Mouse (Mus musculus) splenic B cell, adult 2 months (primary cell): ENCODE results near the gene Syf2.

Experiments
- DNase-seq: peaks from one replicate; pipeline ENCODE4 v3.0.0-alpha.2; 2011; ENCODE audit warnings: low read depth, low spot score
- H3K27me3 ChIP-seq: 2 replicates; pipeline ENCODE4 v1.6.1; 2012; ENCODE audit warnings: mild to moderate bottlenecking, low read length, moderate library complexity, mixed read lengths; ENCODE audit not compliant: control insufficient read depth, poor library complexity, insufficient read depth, severe bottlenecking
- H3K36me3 ChIP-seq: 2 replicates; pipeline ENCODE4 v1.6.1; 2012; ENCODE audit warnings: mild to moderate bottlenecking, low read length, moderate library complexity, mixed read lengths; ENCODE audit not compliant: control insufficient read depth, poor library complexity, insufficient read depth, severe bottlenecking

The Syf2 gene

DNA sequence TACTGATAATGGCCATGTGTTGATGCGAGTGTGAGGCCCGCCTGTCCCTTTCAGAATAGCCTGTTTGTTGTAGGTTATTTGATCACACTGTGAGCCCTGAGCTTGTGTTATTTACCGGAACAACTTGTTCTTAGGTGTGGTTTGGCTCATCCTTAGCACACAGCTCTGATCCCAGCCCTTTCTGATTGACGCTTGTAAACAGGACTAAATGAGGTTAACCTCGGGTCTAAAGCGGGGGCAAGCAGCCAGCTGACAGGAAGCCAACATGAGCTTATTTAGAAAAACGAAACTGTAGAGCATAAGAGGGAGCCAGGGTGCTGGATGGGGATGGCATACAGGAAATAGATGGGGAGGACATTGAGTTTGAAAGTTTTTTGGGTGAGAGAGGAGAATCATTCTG lies 12.3 kb upstream of the Syf2 start:
- H3K27me3 ChIP-seq: no peaks in the 10 kb centered on the region
- DNase-seq: peak; percentile 48
- no peaks in the 10 kb centered on the region for H3K36me3 ChIP-seq

DNA sequence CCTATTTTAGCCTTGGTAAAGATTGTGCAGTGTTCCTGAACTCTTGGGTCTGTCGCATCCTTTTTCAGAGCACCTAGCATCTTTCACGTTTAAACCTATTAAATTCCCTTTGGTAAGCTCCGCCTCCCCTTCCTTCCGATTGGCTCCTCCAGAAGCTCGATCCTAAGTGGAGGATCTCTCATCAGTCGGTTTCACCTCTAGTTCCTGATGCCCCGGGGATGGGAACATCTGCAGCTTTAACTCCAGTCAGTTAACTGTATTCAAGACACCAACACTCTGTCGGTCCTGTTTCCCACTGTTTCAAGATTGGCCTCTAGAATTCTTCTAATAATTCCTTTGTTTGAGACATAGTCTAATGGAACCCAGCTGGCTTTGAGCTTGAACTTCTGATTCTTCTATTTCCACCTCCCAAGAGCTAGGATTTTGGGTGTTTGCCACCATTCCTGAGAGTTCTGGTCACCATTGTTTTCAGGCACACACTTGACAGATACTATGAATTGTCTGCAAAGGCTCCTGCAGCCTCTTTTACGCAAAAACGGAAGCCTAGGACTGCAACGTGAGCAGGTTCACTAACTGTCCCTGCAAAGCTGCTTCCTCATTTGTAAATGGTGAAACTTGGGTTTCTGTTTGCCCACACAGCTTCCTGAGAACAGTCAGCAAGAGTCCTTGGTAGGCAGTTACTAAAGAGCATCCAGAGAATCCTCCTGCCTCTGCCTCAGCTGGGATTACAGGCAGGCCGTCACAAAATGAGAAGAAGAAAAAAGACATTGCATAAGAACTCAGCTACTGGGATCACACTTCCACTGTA lies 10.8 kb upstream of the Syf2 start:
- no peaks in the 10 kb centered on the region for H3K27me3 ChIP-seq
- peak; percentile 81 for DNase-seq
- peaks cover 6% of the 10 kb centered on the region; the same call in 1 of the 2 replicates for H3K36me3 ChIP-seq

DNA sequence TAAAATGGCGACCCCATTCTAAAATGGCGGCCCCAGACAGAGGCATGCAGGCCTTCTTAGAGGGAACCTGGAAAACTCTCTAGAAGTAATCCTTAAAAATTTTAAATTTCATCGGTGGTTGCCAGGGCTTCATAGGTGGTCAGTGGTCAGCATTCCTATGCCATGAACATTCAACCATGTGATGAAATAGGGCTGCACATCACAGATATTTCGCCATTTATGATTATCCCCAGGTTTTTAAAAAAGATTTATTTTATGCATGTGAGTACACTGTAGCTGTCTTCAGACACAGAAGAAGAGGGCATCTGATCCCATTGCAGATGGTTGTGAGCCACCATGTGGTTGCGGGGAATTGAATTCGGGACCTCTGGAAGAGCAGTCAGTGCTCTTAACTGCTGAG lies 10.1 kb upstream of the Syf2 start:
- no peak for DNase-seq
- Histone ChIP-seq H3K36me3 (peaks cover 11% of the 10 kb centered on the region; the same call in 1 of the 2 replicates), H3K27me3 (no peaks in the 10 kb centered on the region)

DNA sequence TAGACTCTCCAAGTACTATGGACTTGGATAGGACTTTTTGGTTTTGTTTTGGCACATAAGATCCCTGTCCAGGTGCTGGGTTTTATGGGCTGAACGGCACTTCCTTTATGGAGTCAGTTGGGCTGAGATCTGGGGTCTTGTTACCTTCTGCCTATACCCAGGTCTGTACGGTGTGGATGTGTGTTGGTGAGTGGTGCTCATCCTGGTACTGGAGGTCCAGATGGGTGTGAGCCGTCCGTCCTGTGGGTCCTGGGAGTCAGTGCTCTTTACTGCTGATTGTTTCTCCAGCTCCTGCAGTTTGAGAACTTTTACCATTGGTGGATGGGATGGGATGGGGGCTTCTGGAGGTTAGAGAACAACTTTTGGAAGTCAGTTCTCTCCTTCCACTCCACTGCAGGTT lies 9.0 kb upstream of the Syf2 start:
- DNase-seq: no peak
- no peaks in the 10 kb centered on the region for H3K27me3 ChIP-seq
- peaks cover 17% of the 10 kb centered on the region for H3K36me3 ChIP-seq

DNA sequence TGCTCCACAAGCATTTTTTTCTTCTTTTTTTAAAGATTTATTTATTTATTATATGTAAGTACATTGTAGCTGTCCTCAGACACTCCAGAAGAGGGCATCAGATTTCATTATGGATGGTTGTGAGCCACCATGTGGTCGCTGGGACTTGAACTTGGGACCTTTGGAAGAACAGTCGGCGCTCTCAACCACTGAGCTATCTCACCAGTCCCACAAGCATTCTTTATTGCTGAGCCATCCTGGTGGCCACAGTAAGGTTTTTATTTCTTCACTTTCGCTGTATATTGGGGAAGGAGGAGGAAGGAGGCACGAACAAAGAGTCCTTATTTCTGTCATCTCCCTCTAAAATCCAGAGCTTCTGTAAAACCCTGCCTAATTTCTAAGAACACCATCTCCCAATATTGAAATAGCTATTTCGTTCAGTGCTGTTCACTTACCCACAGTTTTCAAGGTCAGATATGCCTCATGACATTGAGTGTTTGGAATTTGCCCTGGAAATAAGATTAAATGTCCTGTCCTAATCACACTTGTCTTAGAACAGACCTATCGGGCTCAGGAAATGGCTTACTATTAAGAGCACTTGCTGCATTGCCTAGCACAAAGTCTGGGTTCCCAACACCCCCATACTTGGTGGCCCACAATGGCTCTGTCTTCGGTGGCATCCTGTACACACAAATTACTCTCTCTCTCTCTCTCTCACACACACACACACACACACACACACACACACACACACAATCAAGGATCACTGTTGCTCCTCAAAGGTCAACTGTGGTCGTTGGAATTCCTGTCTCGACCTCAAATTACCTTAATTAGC lies 8.4 kb upstream of the Syf2 start:
- no peaks in the 10 kb centered on the region for H3K27me3 ChIP-seq
- no peak for DNase-seq
- H3K36me3 ChIP-seq: peaks cover 18% of the 10 kb centered on the region

DNA sequence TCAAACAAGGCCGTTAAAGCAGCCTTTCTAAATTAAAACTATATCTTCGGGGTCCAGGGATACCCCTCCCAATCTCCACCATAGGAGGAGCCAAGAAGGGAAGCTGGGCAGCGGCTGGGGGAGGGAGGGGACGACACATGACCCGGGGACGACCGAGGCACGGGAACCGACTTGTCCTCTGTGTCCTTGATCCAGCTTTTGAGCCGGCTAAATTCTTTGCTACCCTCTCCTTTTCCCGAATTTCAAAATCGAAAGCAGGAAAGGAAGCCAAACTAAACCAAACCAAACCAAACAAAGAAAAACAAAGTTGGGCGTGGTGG lies 7.8 kb upstream of the Syf2 start:
- no peaks in the 10 kb centered on the region for H3K27me3 ChIP-seq
- H3K36me3 ChIP-seq: peaks cover 19% of the 10 kb centered on the region
- no peak for DNase-seq

DNA sequence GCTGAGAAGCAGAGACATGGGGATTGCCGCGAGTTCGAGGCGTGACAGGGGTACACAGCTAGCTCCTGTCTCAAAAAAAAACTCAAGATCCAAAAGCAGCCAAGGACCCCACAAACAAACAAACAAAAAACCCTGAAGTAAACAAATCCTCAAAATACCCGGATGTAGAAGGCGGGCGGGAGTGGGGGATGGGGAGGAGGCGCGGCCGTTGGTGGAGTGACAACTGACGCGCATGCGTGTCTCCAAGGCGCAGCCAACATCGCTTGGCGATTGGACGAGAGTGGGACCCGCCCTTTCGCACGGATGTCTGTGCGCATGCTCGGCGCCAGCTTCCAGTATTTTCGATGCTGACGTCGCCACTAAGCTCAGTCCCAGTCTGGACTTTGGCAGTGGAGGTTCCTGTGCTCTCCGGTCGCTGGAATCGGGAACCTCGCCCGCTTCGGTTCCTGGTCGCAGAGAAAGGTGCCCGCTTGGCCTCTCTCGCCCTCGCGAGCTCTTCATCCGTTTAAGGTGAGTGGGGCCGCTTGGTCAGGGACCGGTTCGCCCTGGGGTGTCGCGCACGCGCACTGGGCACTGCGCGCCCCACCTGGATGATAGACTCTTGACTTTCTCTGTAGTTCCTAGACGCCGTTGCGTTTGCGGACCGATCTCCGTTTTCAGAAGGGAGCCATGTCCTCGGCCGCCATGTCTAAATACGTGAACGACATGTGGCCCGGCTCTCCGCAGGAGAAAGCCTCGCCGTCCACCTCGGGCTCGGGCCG lies 7.3 kb upstream of the Syf2 start, which contains the start of gene Rsrp1:
TSS of gene Rsrp1 (plus strand) at position 335 of the 761 bp plus-strand sequence.
- Histone ChIP-seq H3K27me3 (no peaks in the 10 kb centered on the region), H3K36me3 (peaks cover 19% of the 10 kb centered on the region)
- peak; percentile 100 for DNase-seq

DNA sequence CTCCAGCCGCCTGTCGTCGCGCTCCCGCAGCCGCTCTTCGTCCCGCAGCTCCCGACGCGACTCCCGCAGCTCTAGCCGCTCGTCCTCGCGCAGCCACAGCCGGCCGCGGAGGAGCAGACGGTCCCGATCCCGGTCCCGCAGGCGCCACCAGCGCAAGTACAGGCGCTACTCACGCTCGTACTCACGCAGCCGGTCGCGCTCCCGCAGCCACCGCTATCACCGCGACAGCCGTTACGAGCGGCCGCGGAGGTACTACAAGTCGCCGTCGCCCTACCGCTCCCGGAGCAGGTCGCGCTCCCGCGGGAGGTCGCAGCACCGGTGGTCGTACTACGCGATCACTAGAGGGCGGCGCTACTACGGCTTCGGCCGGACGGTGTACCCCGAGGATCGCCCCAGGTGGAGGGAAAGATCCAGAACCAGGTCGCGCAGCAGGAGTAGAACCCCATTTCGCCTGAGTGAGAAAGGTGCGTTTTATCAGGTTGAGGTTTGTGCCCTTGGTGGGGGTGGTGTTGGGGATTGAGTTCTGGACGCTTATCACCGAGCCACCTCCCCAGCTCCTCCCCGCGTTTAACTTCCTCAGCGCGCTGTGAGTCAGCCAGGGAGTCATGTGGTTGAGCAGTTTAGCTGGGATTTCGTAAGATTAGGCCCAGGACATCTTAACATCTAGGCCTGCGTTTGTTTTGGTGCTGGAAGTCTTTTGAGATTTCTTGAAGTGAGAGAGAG lies 6.5 kb upstream of the Syf2 start:
- H3K36me3 ChIP-seq: peaks cover 19% of the 10 kb centered on the region
- DNase-seq: peak; percentile 79

DNA sequence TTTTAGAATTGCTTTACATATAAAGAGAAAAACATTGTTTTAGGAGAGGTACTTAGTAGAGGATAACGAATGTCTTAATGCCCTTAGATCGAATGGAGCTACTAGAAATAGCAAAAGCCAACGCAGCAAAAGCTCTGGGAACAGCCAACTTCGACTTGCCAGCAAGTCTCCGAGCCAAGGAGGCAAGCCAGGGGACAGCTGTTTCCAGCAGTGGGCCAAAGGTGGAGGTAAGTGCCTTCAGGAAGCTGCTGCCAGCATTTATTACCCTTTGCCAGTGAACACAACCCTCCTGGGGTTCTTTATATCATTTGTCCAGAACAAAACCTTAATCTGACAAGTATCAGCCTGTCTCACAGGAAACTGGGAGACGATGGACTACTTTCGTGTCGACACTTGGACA lies 5.5 kb upstream of the Syf2 start:
- Histone ChIP-seq H3K27me3 (no peaks in the 10 kb centered on the region), H3K36me3 (peaks cover 19% of the 10 kb centered on the region)
- DNase-seq: no peak

More for the DNA sequence above, 6.5 kb upstream of the Syf2 start:
- H3K27me3 ChIP-seq: no peaks in the 10 kb centered on the region

DNA sequence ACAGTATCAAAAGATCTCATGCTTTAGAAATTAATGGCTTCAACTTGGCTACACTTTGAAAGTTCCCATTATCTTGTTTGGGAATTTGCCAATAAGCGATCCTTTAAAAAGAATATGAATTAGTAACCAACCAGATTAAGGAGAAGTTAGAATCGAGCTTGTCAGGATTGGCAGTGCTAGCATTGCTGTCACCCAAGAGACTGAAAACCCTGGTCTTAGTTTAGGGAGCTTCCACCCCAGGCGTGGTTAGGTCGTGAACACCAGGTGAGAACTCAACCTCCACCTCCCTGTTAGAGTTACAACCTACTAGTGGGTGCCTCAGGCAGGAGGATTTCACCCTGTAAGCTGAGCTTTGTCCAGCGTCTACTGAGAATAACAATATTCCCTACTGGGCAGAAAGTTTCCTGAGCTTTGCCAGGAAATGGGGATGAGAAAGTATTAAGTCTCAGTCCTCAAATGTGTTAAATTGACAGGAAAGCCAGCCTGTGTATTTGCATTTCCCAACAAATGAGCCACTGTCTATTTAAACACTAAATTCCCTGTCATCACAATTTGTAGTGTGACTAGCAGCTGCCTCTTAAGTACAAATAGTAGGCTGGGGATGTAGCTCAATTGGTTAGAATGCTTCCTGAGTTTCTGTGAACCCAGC lies 2.8 kb upstream of the Syf2 start:
- no peak for DNase-seq
- Histone ChIP-seq H3K27me3 (no peaks in the 10 kb centered on the region), H3K36me3 (peaks cover 19% of the 10 kb centered on the region)

DNA sequence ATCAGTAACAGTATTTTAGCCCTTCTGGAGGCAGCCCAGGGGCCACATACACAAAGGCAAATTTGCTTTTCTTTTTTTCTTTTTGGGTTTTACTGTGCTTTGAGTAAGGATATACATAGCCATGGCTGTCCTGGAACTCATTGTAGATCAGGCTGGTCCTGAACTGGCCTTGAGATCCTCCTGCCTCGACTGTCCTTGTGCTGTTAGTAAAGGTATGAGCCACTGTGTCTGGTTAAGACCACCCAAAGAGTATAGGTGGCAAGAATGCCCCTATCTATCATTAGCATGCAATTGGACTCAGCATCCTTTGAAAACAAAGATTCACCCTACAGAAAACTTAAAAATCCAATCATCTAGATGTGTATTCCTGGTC lies 2.2 kb upstream of the Syf2 start:
- Histone ChIP-seq H3K27me3 (no peaks in the 10 kb centered on the region), H3K36me3 (peaks cover 19% of the 10 kb centered on the region)
- no peak for DNase-seq

DNA sequence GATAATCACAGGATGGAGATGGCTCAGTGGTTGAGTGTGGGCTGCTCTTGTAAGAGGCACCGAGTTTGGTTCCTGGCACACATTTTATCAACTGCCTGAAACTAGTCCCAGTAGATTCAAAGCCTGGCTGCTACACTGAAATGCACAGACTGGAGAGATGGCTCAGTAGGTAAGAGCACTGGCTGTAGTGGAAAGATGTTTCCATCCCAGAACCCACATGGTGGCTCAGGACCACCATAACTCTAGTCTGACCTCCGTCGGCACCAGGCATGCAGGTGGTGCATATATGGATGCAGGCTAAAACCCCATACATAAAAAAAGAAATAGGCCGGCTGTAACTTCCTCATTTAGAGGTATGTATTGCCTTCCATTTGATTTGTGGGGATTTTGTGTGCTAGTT lies 1.2 kb upstream of the Syf2 start:
- DNase-seq: peak; percentile 73
- peaks cover 15% of the 10 kb centered on the region for H3K36me3 ChIP-seq
- H3K27me3 ChIP-seq: no peaks in the 10 kb centered on the region

DNA sequence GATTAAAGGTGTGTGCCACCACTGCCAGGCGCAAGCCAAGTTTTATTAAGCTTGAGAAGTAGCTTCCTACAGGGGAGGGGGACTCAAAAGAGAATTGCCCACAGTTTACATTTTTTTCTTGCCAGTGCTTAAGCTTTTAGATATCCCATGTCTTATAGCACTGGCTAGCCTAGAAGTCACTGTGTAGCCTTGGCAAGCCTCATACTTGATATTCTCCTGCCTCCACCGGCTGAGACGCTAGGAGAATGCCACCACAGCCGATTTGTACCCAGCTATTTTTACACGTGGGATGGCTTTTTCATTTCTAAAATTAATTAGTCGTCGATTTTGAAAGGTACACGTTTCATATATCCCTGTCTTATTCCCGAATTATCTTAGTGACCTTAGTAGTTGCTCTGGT lies 508 bp upstream of the Syf2 start:
- DNase-seq: no peak
- H3K27me3 ChIP-seq: no peaks in the 10 kb centered on the region
- peaks cover 16% of the 10 kb centered on the region for H3K36me3 ChIP-seq
